Mouse (Mus musculus) intestine, embryonic 14.5 days (tissue): ENCODE data around the gene Mplkip. TPM values are rescaled to one million over a fixed set of nuclear protein-coding genes. Genes with fewer than 3 reads are reported as not detected.

Experiments
- ATAC-seq: fragments of 200-750 bp; cut with Nextera tagmentation; replicated peaks from 2 replicates; pipeline ENCODE4 v1.8.0; 2017; ENCODE audit warnings: low read depth, moderate number of reproducible peaks, moderate TSS enrichment, moderate library complexity; ENCODE audit not compliant: low FRiP score, low TSS enrichment
- DNase-seq: peaks from one replicate; pipeline ENCODE4 v3.0.0-alpha.2; 2018; ENCODE audit warnings: low spot score
- H3K27ac ChIP-seq: fragments of 300-500 bp; sonication (generic); 2 replicates; pipeline ENCODE4 v1.5.1; 2014; ENCODE audit warnings: low read depth, mild to moderate bottlenecking, control low read depth
- H3K27me3 ChIP-seq: fragments of 300-500 bp; sonication (generic); replicated peaks from 2 replicates; pipeline ENCODE4 v1.6.1; 2014; ENCODE audit warnings: low read length, control low read depth; ENCODE audit not compliant: control insufficient read depth, insufficient read depth
- H3K36me3 ChIP-seq: fragments of 300-500 bp; sonication (generic); 2 replicates; pipeline ENCODE4 v1.6.1; 2014; ENCODE audit warnings: low read length, control low read depth; ENCODE audit not compliant: control insufficient read depth, insufficient read depth
- H3K4me1 ChIP-seq: fragments of 300-500 bp; sonication (generic); replicated peaks from 2 replicates; pipeline ENCODE4 v1.6.1; 2014; ENCODE audit warnings: low read length, control low read depth, mixed read lengths; ENCODE audit not compliant: control insufficient read depth, insufficient read depth
- H3K4me2 ChIP-seq: fragments of 300-500 bp; sonication (generic); 2 replicates; pipeline ENCODE4 v1.6.1; 2014; ENCODE audit warnings: low read length
- H3K4me3 ChIP-seq: fragments of 300-500 bp; sonication (generic); 2 replicates; pipeline ENCODE4 v1.5.1; 2014; ENCODE audit warnings: low read depth, low read length, control low read depth, mixed read lengths
- H3K9ac ChIP-seq: fragments of 300-500 bp; sonication (generic); 2 replicates; pipeline ENCODE4 v1.6.1; 2014; ENCODE audit warnings: mild to moderate bottlenecking, low read length
- H3K9me3 ChIP-seq: fragments of 300-500 bp; sonication (generic); 2 replicates; pipeline ENCODE4 v1.6.1; 2016; ENCODE audit warnings: low read length, control low read depth; ENCODE audit not compliant: control insufficient read depth
- WGBS: fragments of 180-500 bp; shearing (Covaris S2); extraction: QIAGEN DNeasy Blood & Tissue Kit; methylation state at CpG from one replicate; pipeline ENCODE4 v1.1.7; 2014; 5-methylcytosine and 5-hydroxymethylcytosine counted together
- polyA plus RNA-seq: library from polyadenylated mRNA; unstranded; fragments of >200 nt; fragmentation: Nextera tagmentation; extraction: Ambion mirVana; gene quantifications from 2 replicates; pipeline ENCODE4 v1.2.1, GENCODE M21; 2014

Mplkip gene
- polyA plus RNA-seq, 1 experiment from 2014 or later, result 50.4 TPM

DNA sequence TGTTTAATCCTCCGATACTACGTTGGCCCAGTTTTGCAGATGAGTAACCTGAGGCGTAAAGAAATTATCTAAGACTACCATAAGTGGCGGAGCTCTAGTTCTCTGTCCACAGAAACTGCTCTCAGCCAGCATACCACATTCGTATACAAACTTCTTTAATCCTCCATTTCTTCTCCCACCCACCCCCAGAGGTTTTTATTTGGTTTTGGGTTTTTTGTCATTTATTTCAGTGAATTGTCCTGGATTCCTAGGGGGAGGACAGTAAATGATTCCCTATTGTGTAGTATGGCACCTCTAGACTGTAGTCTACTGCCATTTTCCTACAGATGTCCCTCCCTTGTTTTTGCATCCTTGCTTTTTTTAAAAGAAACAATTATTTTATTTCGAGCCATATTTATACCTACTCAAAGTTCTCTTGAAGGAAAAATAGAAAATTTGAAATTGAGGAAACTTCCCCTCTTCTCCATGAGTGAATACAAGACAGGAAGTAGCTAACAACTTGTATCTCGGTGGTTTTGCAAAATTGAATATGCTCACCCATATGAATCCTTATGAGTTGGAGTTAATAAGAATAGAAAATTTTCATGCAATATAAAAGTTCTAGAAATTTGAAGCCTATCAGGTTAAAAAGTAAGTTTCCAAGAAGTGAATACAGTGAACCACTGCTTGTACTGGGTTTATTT is 1.0 kb downstream of the Mplkip start:
- WGBS, result 12% methylated on average over 7 of the region's 7 CpGs
- DNase-seq (no peak), ATAC-seq (no peak)
- Histone ChIP-seq H3K4me1 (peaks cover 10% of the 10 kb centered on the region), H3K36me3 (no peaks in the 10 kb centered on the region), H3K4me3 (peak overlapping the region; percentile 76), H3K27me3 (no peaks in the 10 kb centered on the region), H3K9me3 (no peaks in the 10 kb centered on the region), H3K9ac (peak overlapping the region; percentile 89), H3K27ac (peak overlapping the region; percentile 95), H3K4me2 (peak overlapping the region; percentile 75)

DNA sequence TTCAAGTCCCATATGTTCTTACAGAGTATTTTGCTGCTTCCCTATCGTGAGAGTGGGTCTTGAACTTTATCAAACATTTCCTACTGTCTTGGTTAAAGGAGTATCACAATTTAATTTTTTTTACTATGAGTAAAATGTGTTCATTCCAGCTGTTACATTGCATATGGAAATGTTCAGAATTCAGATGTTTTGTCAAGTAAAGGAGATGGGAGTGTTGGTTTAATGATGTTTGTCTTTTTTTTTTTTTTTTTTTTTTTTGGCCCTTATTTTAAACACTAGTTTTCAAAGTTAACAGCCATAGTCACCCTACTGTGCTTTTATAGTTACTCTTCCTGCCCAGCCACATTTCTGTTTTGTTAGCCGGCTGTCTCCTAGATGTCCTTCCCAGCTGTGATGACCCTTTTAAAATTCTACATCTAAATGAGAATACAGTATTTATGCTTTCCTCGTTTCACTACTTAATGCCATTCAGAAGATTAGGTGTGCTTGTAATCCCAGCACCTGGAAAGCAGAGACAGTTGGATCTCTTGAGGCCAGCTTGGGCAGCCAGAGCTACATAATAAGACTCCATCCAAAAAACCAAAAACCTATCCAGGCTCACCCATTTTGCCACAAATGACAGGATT is 5.2 kb downstream of the Mplkip start:
- H3K27ac ChIP-seq, result no peak overlapping the region
- no peaks in the 10 kb centered on the region for H3K9me3 ChIP-seq
- no peak overlapping the region for H3K4me3 ChIP-seq
- WGBS, result 88% methylated on average over 3 of the region's 3 CpGs
- ATAC-seq, result no peak
- H3K4me1 ChIP-seq, result no peaks in the 10 kb centered on the region; the same call in 1 of the 2 replicates
- no peaks in the 10 kb centered on the region for H3K36me3 ChIP-seq
- H3K27me3 ChIP-seq, result no peaks in the 10 kb centered on the region
- H3K4me2 ChIP-seq, result no peak overlapping the region
- DNase-seq, result no peak
- H3K9ac ChIP-seq, result no peak overlapping the region

DNA sequence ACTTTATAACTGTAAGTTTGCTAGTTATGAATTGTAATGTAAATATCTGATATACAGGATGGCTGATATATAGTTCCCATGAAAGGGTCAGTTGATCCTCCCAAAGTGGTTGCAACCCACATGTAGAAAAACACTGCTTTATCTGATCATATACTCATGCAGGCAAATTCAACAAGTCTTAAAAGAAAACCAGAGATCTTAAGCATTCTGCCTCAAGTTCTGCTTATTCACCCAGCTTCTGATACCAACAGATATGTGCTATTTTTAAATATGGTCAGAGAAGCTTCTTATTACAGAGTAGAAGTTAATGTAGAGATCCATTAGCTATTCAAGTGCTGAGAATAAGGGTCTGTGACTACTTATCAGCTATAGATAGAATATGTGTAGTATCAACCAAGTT is 6.3 kb downstream of the Mplkip start:
- no peaks in the 10 kb centered on the region; the same call in 1 of the 2 replicates for H3K4me1 ChIP-seq
- no peak overlapping the region for H3K4me3 ChIP-seq
- no peak overlapping the region for H3K4me2 ChIP-seq
- DNase-seq, result no peak
- ATAC-seq, result no peak
- H3K9me3 ChIP-seq, result no peaks in the 10 kb centered on the region
- no peak overlapping the region for H3K9ac ChIP-seq
- H3K27me3 ChIP-seq, result no peaks in the 10 kb centered on the region
- no peak overlapping the region for H3K27ac ChIP-seq
- no peaks in the 10 kb centered on the region for H3K36me3 ChIP-seq

DNA sequence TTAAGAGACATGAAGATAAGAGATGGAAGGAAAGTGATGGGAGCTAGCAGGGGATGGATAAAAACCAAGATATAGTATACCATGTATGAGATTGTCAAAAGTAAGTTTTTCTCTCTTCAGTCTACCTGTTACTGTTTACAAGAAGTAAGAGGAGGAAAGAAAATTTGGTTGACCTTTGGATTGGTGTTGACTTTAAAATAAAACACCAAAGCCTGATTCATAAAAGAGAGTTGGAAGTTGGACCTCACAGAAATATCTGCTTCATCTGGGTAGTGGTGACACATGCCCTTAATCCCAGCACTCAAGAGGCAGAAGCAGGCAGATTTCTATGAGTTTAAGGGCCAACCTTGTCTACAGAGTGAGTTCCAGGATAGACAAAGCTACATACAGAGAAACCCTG is 7.3 kb downstream of the Mplkip start:
- Histone ChIP-seq H3K36me3 (no peaks in the 10 kb centered on the region), H3K9ac (no peak overlapping the region), H3K27me3 (no peaks in the 10 kb centered on the region), H3K9me3 (no peaks in the 10 kb centered on the region), H3K4me2 (no peak overlapping the region), H3K4me3 (no peak overlapping the region), H3K4me1 (no peaks in the 10 kb centered on the region), H3K27ac (no peak overlapping the region)
- ATAC-seq (no peak), DNase-seq (no peak)

DNA sequence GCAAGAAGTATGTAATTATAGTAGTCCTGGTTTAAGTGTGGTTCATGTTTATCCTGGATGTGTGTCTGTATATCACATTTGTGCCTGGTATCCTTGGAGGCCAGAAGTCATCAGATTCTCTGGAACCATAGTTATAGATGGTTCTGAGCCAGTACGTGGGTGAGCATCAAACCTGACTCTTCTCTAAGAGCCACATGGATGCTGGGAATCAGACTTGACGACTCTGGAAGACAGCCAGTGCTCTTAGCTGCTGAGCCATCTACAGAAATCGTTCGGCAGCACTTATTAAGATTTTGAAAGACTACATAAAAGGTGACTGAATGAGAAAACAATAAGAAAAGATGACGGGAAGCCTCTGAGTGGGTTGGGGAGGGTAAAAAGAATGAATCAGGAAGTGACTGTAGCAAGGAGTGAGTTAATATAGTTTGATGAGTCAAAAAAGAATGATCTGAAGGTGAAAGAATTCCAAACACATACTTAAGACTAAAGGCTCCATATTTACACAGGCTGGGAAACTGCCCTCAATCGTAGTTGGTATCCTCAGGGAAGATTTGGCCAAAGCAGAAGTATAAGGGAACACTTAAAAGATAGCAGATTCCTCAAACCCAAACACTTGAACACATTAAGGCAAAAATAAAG is 10.3 kb downstream of the Mplkip start:
- Histone ChIP-seq H3K27ac (no peak overlapping the region), H3K36me3 (no peaks in the 10 kb centered on the region), H3K9ac (no peak overlapping the region), H3K4me1 (no peaks in the 10 kb centered on the region), H3K4me3 (no peak overlapping the region), H3K9me3 (no peaks in the 10 kb centered on the region), H3K27me3 (no peaks in the 10 kb centered on the region), H3K4me2 (no peak overlapping the region)
- WGBS, result 79% methylated on average over 6 of the region's 6 CpGs
- DNase-seq (no peak), ATAC-seq (no peak)

DNA sequence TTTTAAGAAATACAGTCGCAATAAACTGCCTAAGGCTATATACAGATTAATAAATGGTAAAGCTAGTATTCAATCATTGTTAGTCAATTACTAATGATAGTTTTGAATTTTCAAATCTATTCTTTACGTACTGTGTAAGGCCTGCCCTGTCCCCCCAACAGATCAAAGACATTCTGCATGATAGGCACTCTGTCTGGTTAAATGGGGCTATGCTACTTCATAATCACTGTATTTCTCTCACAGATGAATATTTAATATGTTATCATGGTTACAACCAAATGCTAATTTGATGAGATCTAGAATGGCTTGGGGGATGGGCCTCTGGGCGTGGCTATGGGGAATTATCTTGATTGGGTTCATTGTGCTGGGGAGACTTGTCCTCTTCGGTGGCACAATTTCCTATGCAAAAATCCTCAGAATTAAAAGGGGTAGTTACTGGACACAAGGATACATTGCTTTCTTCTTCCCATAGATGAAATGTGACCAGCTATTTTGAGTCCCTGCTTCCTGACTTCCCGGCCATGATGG is 13.9 kb downstream of the Mplkip start:
- no peak overlapping the region for H3K9ac ChIP-seq
- H3K4me3 ChIP-seq, result no peak overlapping the region
- ATAC-seq (no peak), DNase-seq (no peak)
- H3K4me2 ChIP-seq, result no peak overlapping the region
- WGBS, result 85% methylated on average over 5 of the region's 5 CpGs
- H3K9me3 ChIP-seq, result no peaks in the 10 kb centered on the region
- no peaks in the 10 kb centered on the region; the same call in 1 of the 2 replicates for H3K36me3 ChIP-seq
- no peaks in the 10 kb centered on the region for H3K27me3 ChIP-seq
- no peak overlapping the region for H3K27ac ChIP-seq
- no peaks in the 10 kb centered on the region for H3K4me1 ChIP-seq

DNA sequence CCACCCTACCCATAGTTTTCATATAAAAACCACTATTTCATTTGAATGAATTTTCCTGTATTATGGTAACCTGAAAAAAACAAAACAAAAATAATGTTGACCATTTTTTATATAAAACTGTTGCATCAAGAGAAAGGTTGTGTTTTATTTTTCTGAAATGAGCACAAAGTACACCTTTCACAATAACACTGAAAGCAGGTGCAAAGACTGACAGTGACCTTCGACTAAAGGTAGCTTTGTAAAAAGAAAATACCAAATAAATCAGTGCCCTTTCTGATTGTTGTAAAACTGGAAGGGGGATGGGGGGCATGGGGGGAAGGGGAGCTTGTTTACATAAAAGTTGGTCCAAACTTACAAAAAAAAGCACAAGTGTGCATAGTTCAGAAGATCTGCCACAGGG is 22.4 kb downstream of the Mplkip start:
- Histone ChIP-seq H3K4me3 (no peak overlapping the region), H3K4me2 (no peak overlapping the region), H3K27me3 (no peaks in the 10 kb centered on the region), H3K9me3 (no peaks in the 10 kb centered on the region), H3K27ac (no peak overlapping the region), H3K36me3 (peaks cover 49% of the 10 kb centered on the region), H3K4me1 (no peaks in the 10 kb centered on the region), H3K9ac (no peak overlapping the region)
- WGBS, result 86% methylated on average over 1 of the region's 1 CpGs
- no peak for DNase-seq
- ATAC-seq, result no peak

DNA sequence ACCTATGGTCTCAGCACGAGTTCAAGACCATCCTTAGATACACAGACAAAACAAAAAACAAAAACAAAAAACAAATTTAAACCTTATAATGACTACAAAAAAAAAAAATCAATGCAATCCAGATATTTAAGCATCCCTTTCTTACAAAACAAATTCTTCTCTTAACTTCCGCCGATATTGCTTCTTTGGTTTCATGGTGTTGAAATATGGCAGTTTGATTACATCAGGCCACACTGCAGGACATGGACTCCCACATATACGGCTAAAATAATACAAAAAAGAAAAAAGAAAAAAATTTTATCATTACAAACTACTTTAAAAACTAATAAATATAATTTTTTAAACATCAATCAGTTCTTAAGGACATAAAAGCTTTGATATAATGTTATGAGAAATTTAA is 32.9 kb downstream of the Mplkip start:
- H3K4me3 ChIP-seq, result no peak overlapping the region
- ATAC-seq (no peak), DNase-seq (no peak)
- no peak overlapping the region for H3K4me2 ChIP-seq
- peaks cover 23% of the 10 kb centered on the region for H3K36me3 ChIP-seq
- H3K27ac ChIP-seq, result no peak overlapping the region
- H3K27me3 ChIP-seq, result no peaks in the 10 kb centered on the region
- no peaks in the 10 kb centered on the region for H3K9me3 ChIP-seq
- H3K9ac ChIP-seq, result no peak overlapping the region
- no peaks in the 10 kb centered on the region for H3K4me1 ChIP-seq
- 91% methylated on average over 4 of the region's 4 CpGs for WGBS
